ENCODE assay signal across 8 mouse cellular contexts in genomic region chrX:167208978-167209754, GRCm38 (mm10). TPM values are rescaled to one million over a fixed set of nuclear protein-coding genes. Genes with fewer than 3 reads are reported as not detected.
DNase-seq lines count a peak whose midpoint lies in the region; ATAC-seq and TF ChIP-seq lines count a peak whose summit lies in the region.

Gene Tmsb4x, minus strand, starts transcription at chrX:167209315.

- H3K4me1 ChIP-seq in E14TG2a.4 (replicated peaks; ENCODE audit: low read depth, low read length), result peaks cover 30% of the 10 kb centered on the region
- peaks cover 6% of the 10 kb centered on the region; the same call in 1 of the 2 replicates for H3K4me1 ChIP-seq in forebrain, embryonic 16.5 days (replicated peaks; ENCODE audit: control insufficient read depth, insufficient read depth, low read length)
- no peaks in the 10 kb centered on the region for H3K4me1 ChIP-seq in lung, embryonic 14.5 days (ENCODE audit: insufficient read depth)

- peak within 1 kb of the TSS; percentile 97 for H3K27ac ChIP-seq in forebrain, embryonic 16.5 days (ENCODE audit: low read length)
- H3K27ac ChIP-seq in layer of hippocampus, adult 2 months, result peak within 1 kb of the TSS; percentile 98
- H3K27ac ChIP-seq in lung, embryonic 14.5 days (ENCODE audit: low read depth), result peak within 1 kb of the TSS; percentile 90

- H3K36me3 ChIP-seq in E14TG2a.4 (ENCODE audit: insufficient read depth, low read length), result peaks cover 9% of the 10 kb centered on the region
- H3K36me3 ChIP-seq in forebrain, embryonic 16.5 days (ENCODE audit: control insufficient read depth, insufficient read depth), result 0 out of 2 replicates have a peak, but pooled peaks cover 2% of the 10 kb centered on the region
- H3K36me3 ChIP-seq in lung, embryonic 14.5 days (ENCODE audit: insufficient read depth), result peaks cover 8% of the 10 kb centered on the region; the same call in 1 of the 2 replicates

- peak within 1 kb of the TSS; percentile 58 for H3K4me2 ChIP-seq in forebrain, embryonic 16.5 days (ENCODE audit: low read length)
- H3K4me2 ChIP-seq in lung, embryonic 14.5 days, result peak within 1 kb of the TSS; percentile 55

- H3K9me3 ChIP-seq in E14TG2a.4 (ENCODE audit: low read length), result no peaks in the 10 kb centered on the region
- H3K9me3 ChIP-seq in forebrain, embryonic 16.5 days (ENCODE audit: control insufficient read depth, low read length), result no peaks in the 10 kb centered on the region
- no peaks in the 10 kb centered on the region for H3K9me3 ChIP-seq in lung, embryonic 14.5 days (ENCODE audit: low read depth, low read length)

- H3K4me3 ChIP-seq in E14TG2a.4 (replicated peaks; ENCODE audit: low read length), result peak within 1 kb of the TSS; percentile 86
- H3K4me3 ChIP-seq in forebrain, embryonic 16.5 days (replicated peaks; ENCODE audit: low read length), result peak within 1 kb of the TSS; percentile 67
- H3K4me3 ChIP-seq in layer of hippocampus, adult 2 months, result peak within 1 kb of the TSS; percentile 75
- peak within 1 kb of the TSS; percentile 55 for H3K4me3 ChIP-seq in lung, embryonic 14.5 days (ENCODE audit: low read depth, low read length)

- intact Hi-C loops in heart, postnatal 25 days (cut with DNase I), result loop anchor here (10.0 kb wide), 2 partner anchors 54 to 104 kb away; no protein-coding TSS in a partner anchor

- no peak for TF ChIP-seq CTCF in E14TG2a.4 (conservative IDR thresholded peaks at IDR 0.05; ENCODE audit: low read length)
- no peak for TF ChIP-seq CTCF in layer of hippocampus, adult 2 months (conservative IDR thresholded peaks at IDR 0.05)
- TF ChIP-seq CTCF in lung, embryonic 14.5 days (IDR thresholded peaks at IDR 0.05; ENCODE audit: low read depth), result no peak

- ATAC-seq in forebrain, embryonic 16.5 days, result peak; percentile 91
- ATAC-seq in lung, embryonic 14.5 days (ENCODE audit: insufficient read depth), result peak; percentile 87
- peak; percentile 76 for ATAC-seq in neutrophil, adult 5-6 weeks (ENCODE audit: extremely low read depth, insufficient number of reproducible peaks, low FRiP score, poor library complexity, severe bottlenecking)

- 17% methylated on average over 39 of the region's 39 CpGs for WGBS in forebrain, embryonic 16.5 days
- 11% methylated on average over 39 of the region's 39 CpGs for WGBS in lung, embryonic 14.5 days

- no peaks in the 10 kb centered on the region for H3K27me3 ChIP-seq in E14TG2a.4 (ENCODE audit: insufficient read depth, low read length)
- H3K27me3 ChIP-seq in forebrain, embryonic 16.5 days (replicated peaks; ENCODE audit: control insufficient read depth, insufficient read depth, low read length), result peaks cover 2% of the 10 kb centered on the region; the same call in 1 of the 2 replicates
- H3K27me3 ChIP-seq in lung, embryonic 14.5 days (ENCODE audit: insufficient read depth, low read length), result no peaks in the 10 kb centered on the region

- H3K9ac ChIP-seq in forebrain, embryonic 16.5 days (replicated peaks; ENCODE audit: low read depth, low read length), result peak within 1 kb of the TSS; percentile 82
- H3K9ac ChIP-seq in lung, embryonic 14.5 days, result peak within 1 kb of the TSS; percentile 78

- DNase-seq in cerebellum, adult 18-20 months, result peak; percentile 69 to 75
- peak; percentile 81 for DNase-seq in heart, postnatal 25 days (ENCODE audit: low spot score)
- peak; percentile 74 to 78 for DNase-seq in layer of hippocampus, adult 2 months (ENCODE audit: low spot score in 2 of 2)
- DNase-seq in lung, embryonic 14.5 days, result peak; percentile 90
- DNase-seq in thymus, adult 18-20 months, result peak; percentile 77 to 84

RNA-seq across cellular contexts. Expression of gene Tmsb4x, which starts in this region (rescaled TPM):
- polyA plus RNA-seq in forebrain, embryonic 16.5 days (2015; fragmentation: Nextera tagmentation; extraction: Ambion mirVana), result 6,382 and 7,459 TPM in 2 replicates
- 100 to 1,000 TPM; 459 to 522 TPM for total RNA-seq in heart, postnatal 25 days (2021)
- total RNA-seq in layer of hippocampus, adult 2 months (2021), result 1,000 to 10,000 TPM; 1,652 to 1,714 TPM
- polyA plus RNA-seq in lung, embryonic 14.5 days (2014; fragmentation: Nextera tagmentation; extraction: Ambion mirVana), result 3,079 and 3,531 TPM in 2 replicates
- 5,959 and 5,978 TPM in 2 replicates for total RNA-seq in neutrophil, adult 5-6 weeks (2017)

Comparison
In these comparisons a context has a peak if more than half of its experiments do, and no peak if none do; other contexts are left out.
1. Peak in every context shown above with its lines: DNase-seq, ATAC-seq, H3K4me3 ChIP-seq and H3K27ac ChIP-seq.